Mouse (Mus musculus) brain, embryonic 14.5 days (tissue): ENCODE measurements around the gene Bmf.

Experiments used
- CTCF ChIP-seq: fragments of 200-500 bp; IDR thresholded peaks from 2 replicates; pipeline ENCODE4 v1.5.1; 2012; ENCODE audit warnings: inconsistent platforms, mild to moderate bottlenecking, moderate library complexity, borderline replicate concordance; ENCODE audit not compliant: insufficient read depth, insufficient read length; ENCODE audit errors: extremely low read depth
- POLR2A ChIP-seq: fragments of 200-500 bp; IDR thresholded peaks from 2 replicates; pipeline ENCODE4 v1.6.1; 2012; ENCODE audit warnings: mild to moderate bottlenecking, inconsistent platforms, borderline replicate concordance; ENCODE audit not compliant: poor library complexity, insufficient read depth, insufficient read length, severe bottlenecking; ENCODE audit errors: extremely low read depth

- no peak for TF ChIP-seq CTCF
- no peak for TF ChIP-seq POLR2A
These were observed 2.1 kb upstream of the Bmf start for GRCm38 (mm10) chr2:118551606-118552005.
